Mouse (Mus musculus) lung, embryonic 15.5 days (tissue): Measurements from ENCODE around the gene Fkbp14. TPM values are rescaled to one million over a fixed set of nuclear protein-coding genes. Genes with fewer than 3 reads are reported as not detected.

Experiments
- ATAC-seq: fragments of 200-750 bp; cut with Nextera tagmentation; 2 replicates; pipeline ENCODE4 v1.8.0; 2017; ENCODE audit warnings: moderate number of reproducible peaks, borderline replicate concordance; ENCODE audit not compliant: low FRiP score, low TSS enrichment; ENCODE audit errors: extremely low read depth
- H3K27ac ChIP-seq: fragments of 300-500 bp; sonication (generic); 2 replicates; pipeline ENCODE4 v1.5.1; 2015; ENCODE audit warnings: moderate library complexity, mild to moderate bottlenecking, inconsistent platforms
- H3K27me3 ChIP-seq: fragments of 300-500 bp; sonication (generic); 2 replicates; pipeline ENCODE4 v1.6.1; 2015; ENCODE audit warnings: inconsistent platforms
- H3K36me3 ChIP-seq: fragments of 300-500 bp; sonication (generic); 2 replicates; pipeline ENCODE4 v1.6.1; 2015; ENCODE audit warnings: inconsistent platforms
- H3K4me1 ChIP-seq: fragments of 300-500 bp; sonication (generic); 2 replicates; pipeline ENCODE4 v1.6.1; 2015; ENCODE audit warnings: inconsistent platforms
- H3K4me2 ChIP-seq: fragments of 300-500 bp; sonication (generic); 2 replicates; pipeline ENCODE4 v1.6.1; 2015; ENCODE audit warnings: inconsistent platforms, mild to moderate bottlenecking, moderate library complexity
- H3K4me3 ChIP-seq: fragments of 300-500 bp; sonication (generic); 2 replicates; pipeline ENCODE4 v1.5.1; 2015; ENCODE audit warnings: mild to moderate bottlenecking, inconsistent platforms
- H3K9ac ChIP-seq: fragments of 300-500 bp; sonication (generic); 2 replicates; pipeline ENCODE4 v1.6.1; 2015; ENCODE audit warnings: inconsistent platforms
- H3K9me3 ChIP-seq: fragments of 300-500 bp; sonication (generic); 2 replicates; pipeline ENCODE4 v1.6.1; 2016; ENCODE audit warnings: inconsistent platforms
- WGBS: fragments of 180-500 bp; shearing (Covaris S2); methylation state at CpG from one replicate; pipeline ENCODE4 v1.1.7; 2015; 5-methylcytosine and 5-hydroxymethylcytosine counted together
- polyA plus RNA-seq: library from polyadenylated mRNA; unstranded; fragments of >200 nt; fragmentation: Nextera tagmentation; extraction: Ambion mirVana; gene quantifications from 2 replicates; pipeline ENCODE4 v1.2.1, GENCODE M21; 2015

Fkbp14 gene
- polyA plus RNA-seq, 1 experiment from 2014 or later = 27.6 TPM

DNA sequence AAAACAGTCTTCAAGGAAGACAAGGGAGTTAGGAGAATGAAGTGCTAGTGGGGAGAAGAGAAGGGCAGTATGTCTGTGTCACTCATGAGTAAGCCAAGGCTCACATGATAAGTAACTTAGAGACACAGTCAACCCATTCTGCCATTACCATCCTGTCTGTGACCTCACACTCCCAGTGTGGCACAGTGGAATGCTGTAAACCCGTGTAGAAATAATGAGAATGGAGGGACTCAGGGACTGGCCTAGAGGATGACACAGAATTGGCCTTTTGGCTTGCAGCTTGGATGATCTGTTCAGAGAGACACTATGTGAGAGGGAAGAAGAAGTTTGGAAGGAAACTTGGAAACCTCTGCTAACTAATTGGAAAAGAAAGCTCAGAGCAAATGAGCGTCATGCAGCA is 5.8 kb upstream of the Fkbp14 start:
- ATAC-seq = no peak
- Histone ChIP-seq H3K27ac (no peak overlapping the region), H3K9me3 (no peaks in the 10 kb centered on the region), H3K36me3 (no peaks in the 10 kb centered on the region), H3K4me2 (no peak overlapping the region), H3K27me3 (no peaks in the 10 kb centered on the region), H3K4me3 (no peak overlapping the region), H3K4me1 (no peaks in the 10 kb centered on the region), H3K9ac (no peak overlapping the region)
- WGBS = 83% methylated on average over 2 of the region's 2 CpGs

- ATAC-seq = no peak
- Histone ChIP-seq H3K9me3 (no peaks in the 10 kb centered on the region), H3K36me3 (no peaks in the 10 kb centered on the region), H3K4me2 (no peak overlapping the region), H3K4me1 (peaks cover 9% of the 10 kb centered on the region), H3K27ac (no peak overlapping the region), H3K27me3 (no peaks in the 10 kb centered on the region), H3K9ac (no peak overlapping the region), H3K4me3 (no peak overlapping the region)
- 72% methylated on average over 5 of the region's 5 CpGs for WGBS
These were observed 3.7 kb upstream of the Fkbp14 start for GRCm38 (mm10) chr6:54600681-54601347.

DNA sequence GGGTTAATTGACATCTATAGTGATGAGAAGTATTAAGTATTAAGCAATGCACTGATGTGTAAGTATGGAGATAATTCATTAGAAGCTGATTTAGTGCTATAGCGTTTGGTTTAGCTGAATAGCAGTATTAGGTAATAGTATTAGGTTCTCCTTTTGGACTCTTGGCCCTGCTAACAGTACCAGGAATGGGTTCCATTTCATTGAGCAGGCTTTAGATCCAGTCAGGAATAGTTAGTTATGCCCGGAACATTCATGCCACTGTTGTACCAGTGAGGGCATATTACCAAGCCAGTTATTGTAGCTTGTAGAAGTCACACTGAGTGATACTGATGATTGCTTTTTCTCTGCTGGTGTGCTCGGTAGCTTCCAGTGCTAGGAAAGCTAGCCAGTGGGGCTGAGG is 603 bp upstream of the Fkbp14 start:
- no peak for ATAC-seq
- Histone ChIP-seq H3K4me1 (peaks cover 24% of the 10 kb centered on the region), H3K9me3 (no peaks in the 10 kb centered on the region), H3K9ac (no peak overlapping the region), H3K4me2 (no peak overlapping the region), H3K27ac (no peak overlapping the region), H3K36me3 (no peaks in the 10 kb centered on the region), H3K4me3 (no peak overlapping the region), H3K27me3 (no peaks in the 10 kb centered on the region)
- 91% methylated on average over 3 of the region's 3 CpGs for WGBS

GRCm38 (mm10) chr6:54595330-54595878 is 1.7 kb downstream of the Fkbp14 start:
- peak; percentile 11; the same call in 1 of the 2 replicates for ATAC-seq

GRCm38 (mm10) chr6:54594469-54595329 is 2.4 kb downstream of the Fkbp14 start, which contains the start of gene Plekha8:
Gene Plekha8 (plus strand): TSS chr6:54595111.
- peak within 1 kb of the TSS; percentile 75 for H3K27ac ChIP-seq
- H3K9me3 ChIP-seq = no peaks in the 10 kb centered on the region
- peaks cover 38% of the 10 kb centered on the region for H3K4me1 ChIP-seq
- H3K36me3 ChIP-seq = no peaks in the 10 kb centered on the region
- ATAC-seq = peak; percentile 94
- no peaks in the 10 kb centered on the region for H3K27me3 ChIP-seq
- peak within 1 kb of the TSS; percentile 83 for H3K4me2 ChIP-seq
- H3K9ac ChIP-seq = peak within 1 kb of the TSS; percentile 67
- WGBS = under 1% methylated on average over 46 of the region's 49 CpGs
- H3K4me3 ChIP-seq = peak within 1 kb of the TSS; percentile 83

More at GRCm38 (mm10) chr6:54595330-54595878, 1.7 kb downstream of the Fkbp14 start:
- Histone ChIP-seq H3K4me1 (peaks cover 38% of the 10 kb centered on the region), H3K4me2 (peak overlapping the region; percentile 83), H3K9me3 (no peaks in the 10 kb centered on the region), H3K27me3 (no peaks in the 10 kb centered on the region), H3K4me3 (peak overlapping the region; percentile 83), H3K27ac (peak overlapping the region; percentile 75), H3K36me3 (no peaks in the 10 kb centered on the region), H3K9ac (peak overlapping the region; percentile 67)
- WGBS = 1% methylated on average over 44 of the region's 48 CpGs

- 34% methylated on average over 8 of the region's 8 CpGs for WGBS
- no peaks in the 10 kb centered on the region for H3K27me3 ChIP-seq
- H3K9me3 ChIP-seq = no peaks in the 10 kb centered on the region
- H3K4me1 ChIP-seq = peaks cover 38% of the 10 kb centered on the region
- no peaks in the 10 kb centered on the region for H3K36me3 ChIP-seq
- H3K9ac ChIP-seq = no peak overlapping the region
- no peak for ATAC-seq
- no peak overlapping the region for H3K27ac ChIP-seq
- peak overlapping the region; percentile 83 for H3K4me2 ChIP-seq
- peak overlapping the region; percentile 83 for H3K4me3 ChIP-seq
These were observed 3.2 kb downstream of the Fkbp14 start for GRCm38 (mm10) chr6:54593766-54594468.

DNA sequence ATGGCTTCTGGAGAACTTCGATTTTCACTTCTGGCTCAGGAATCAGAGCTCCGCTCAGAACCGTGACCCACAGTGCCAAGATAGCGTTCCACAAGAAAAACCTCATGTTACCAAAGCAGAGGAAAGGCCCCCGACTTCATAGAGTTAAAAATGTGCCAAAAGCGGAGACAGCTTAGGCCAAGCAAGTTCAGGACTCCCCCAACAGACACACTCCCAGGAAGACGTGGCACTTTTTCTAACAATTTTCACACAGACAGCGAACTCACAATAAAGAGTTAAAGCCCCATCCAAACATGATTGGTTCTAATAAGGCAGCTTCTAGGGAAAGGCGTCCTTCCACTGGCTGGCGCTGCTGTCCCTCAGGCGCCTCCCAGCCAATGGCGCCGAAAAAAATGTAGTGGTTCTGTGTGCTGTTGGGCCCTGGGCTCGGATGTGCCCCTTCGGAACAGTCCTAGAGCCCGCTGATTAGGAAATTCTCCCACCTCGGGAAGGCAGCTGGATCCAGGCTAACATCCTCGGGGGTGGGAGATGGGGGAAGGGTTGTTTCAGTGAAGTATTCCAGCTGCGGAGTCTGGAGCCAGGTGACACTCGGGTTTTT is 4.1 kb downstream of the Fkbp14 start:
- no peaks in the 10 kb centered on the region for H3K9me3 ChIP-seq
- H3K27me3 ChIP-seq = no peaks in the 10 kb centered on the region
- WGBS = under 1% methylated on average over 20 of the region's 20 CpGs
- peak overlapping the region; percentile 59 for H3K4me3 ChIP-seq
- H3K4me2 ChIP-seq = peak overlapping the region; percentile 72
- no peaks in the 10 kb centered on the region for H3K36me3 ChIP-seq
- H3K27ac ChIP-seq = peak overlapping the region; percentile 48
- peaks cover 38% of the 10 kb centered on the region for H3K4me1 ChIP-seq
- peak; percentile 84 for ATAC-seq
- peak overlapping the region; percentile 49 for H3K9ac ChIP-seq

DNA sequence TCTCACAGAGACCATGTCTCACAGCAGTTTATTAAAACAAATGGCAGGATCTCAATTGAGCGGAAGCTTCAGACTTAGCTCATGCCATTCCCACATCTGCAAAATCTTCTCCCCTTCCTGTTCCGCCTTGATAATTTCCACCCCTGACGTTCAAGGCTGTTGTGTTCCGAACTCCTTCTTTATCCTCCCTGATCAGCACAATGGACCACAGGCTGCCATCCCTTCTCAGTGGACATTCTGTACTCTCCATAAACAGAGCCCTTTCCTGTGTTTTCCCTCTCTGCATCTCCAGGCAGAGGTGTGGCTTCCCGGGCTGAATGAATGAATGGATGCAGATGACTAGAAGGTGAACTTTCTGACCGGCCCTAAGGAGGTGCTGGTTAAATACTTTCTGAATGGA is 5.3 kb downstream of the Fkbp14 start:
- Histone ChIP-seq H3K4me1 (peaks cover 38% of the 10 kb centered on the region), H3K9me3 (no peaks in the 10 kb centered on the region)
- no peak for ATAC-seq

DNA sequence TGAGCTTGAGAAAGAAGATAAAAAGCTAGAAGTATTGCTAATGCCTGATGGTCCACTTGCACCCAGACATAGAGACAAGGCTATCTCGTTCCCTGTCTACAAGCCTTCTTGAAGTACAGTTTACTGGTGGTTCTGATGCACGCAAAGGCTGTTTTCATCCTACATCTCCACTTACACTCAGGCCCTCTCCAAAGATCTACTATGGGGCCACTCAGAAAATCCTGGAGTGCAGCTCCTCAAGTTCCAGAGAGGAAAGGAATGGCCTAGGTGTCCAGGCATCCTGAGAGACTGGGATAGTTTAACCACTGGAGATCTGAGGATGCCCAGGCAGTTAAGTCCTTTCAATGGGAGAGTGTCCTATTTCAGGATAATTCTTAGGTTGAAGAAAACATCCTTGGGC is 6.4 kb downstream of the Fkbp14 start:
- Histone ChIP-seq H3K27ac (no peak overlapping the region), H3K36me3 (no peaks in the 10 kb centered on the region), H3K9me3 (no peaks in the 10 kb centered on the region), H3K27me3 (no peaks in the 10 kb centered on the region), H3K4me3 (no peak overlapping the region), H3K9ac (no peak overlapping the region), H3K4me1 (peaks cover 28% of the 10 kb centered on the region), H3K4me2 (no peak overlapping the region)
- whole genome bisulfite sequencing = 87% methylated on average over 2 of the region's 2 CpGs
- no peak for ATAC-seq

More for the DNA sequence above, 5.3 kb downstream of the Fkbp14 start:
- peak overlapping the region; percentile 12; the same call in 1 of the 2 replicates for H3K27ac ChIP-seq
- 36% methylated on average over 6 of the region's 6 CpGs for WGBS
- no peak overlapping the region for H3K9ac ChIP-seq
- no peaks in the 10 kb centered on the region for H3K36me3 ChIP-seq
- H3K4me3 ChIP-seq = peak overlapping the region; percentile 22
- H3K27me3 ChIP-seq = no peaks in the 10 kb centered on the region
- H3K4me2 ChIP-seq = peak overlapping the region; percentile 72

GRCm38 (mm10) chr6:54588212-54588611 is 8.9 kb downstream of the Fkbp14 start:
- Histone ChIP-seq H3K4me3 (no peak overlapping the region), H3K27me3 (no peaks in the 10 kb centered on the region), H3K9me3 (no peaks in the 10 kb centered on the region), H3K36me3 (no peaks in the 10 kb centered on the region; the same call in 1 of the 2 replicates), H3K27ac (no peak overlapping the region), H3K4me1 (peaks cover 14% of the 10 kb centered on the region), H3K4me2 (no peak overlapping the region), H3K9ac (no peak overlapping the region)
- no peak for ATAC-seq
- WGBS = 62% methylated on average over 1 of the region's 1 CpGs

DNA sequence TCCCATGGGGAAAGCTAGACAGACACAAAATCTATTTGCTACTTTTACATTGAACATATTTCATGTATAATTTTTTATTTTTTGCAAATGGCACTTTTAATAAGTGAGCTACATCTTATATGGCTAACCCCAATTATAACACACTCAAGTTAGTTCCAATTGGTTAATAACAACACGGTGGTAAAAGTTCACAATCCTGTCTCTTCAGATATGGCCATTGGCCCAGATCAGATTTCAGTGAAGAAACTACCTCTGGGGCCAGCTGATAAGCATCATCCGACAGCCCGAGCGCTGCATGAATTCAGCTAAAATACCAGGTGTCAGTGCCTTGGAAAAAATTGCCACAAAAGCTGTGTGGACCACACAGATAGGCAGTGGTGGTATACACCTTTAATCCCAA is 9.4 kb downstream of the Fkbp14 start:
- no peaks in the 10 kb centered on the region; the same call in 1 of the 2 replicates for H3K36me3 ChIP-seq
- H3K27me3 ChIP-seq = no peaks in the 10 kb centered on the region
- no peaks in the 10 kb centered on the region for H3K9me3 ChIP-seq
- H3K4me2 ChIP-seq = no peak overlapping the region
- no peak overlapping the region for H3K9ac ChIP-seq
- H3K4me3 ChIP-seq = no peak overlapping the region
- ATAC-seq = no peak
- H3K4me1 ChIP-seq = peaks cover 14% of the 10 kb centered on the region
- H3K27ac ChIP-seq = no peak overlapping the region
- WGBS = 68% methylated on average over 4 of the region's 4 CpGs
